Mouse (Mus musculus) MEL (cell line): Measurements from ENCODE around the gene Odf3. TPM values are rescaled to one million over a fixed set of nuclear protein-coding genes. Genes with fewer than 3 reads are reported as not detected.
"Not testable (repeated sequence)": the region's sequence is repeated elsewhere in the genome, so short reads cannot be mapped to it uniquely, and the experiment has no call there.

Experiments used
- DNase-seq: peaks from one replicate; pipeline ENCODE4 v3.0.0; 2011; ENCODE audit warnings: low read depth, low spot score
- H3K27ac ChIP-seq: 2 replicates; pipeline ENCODE4 v1.5.1; 2012; ENCODE audit warnings: low read depth, mild to moderate bottlenecking, control low read depth, low read length, moderate library complexity; ENCODE audit not compliant: control insufficient read depth
- H3K27me3 ChIP-seq, 2 experiments: fragments of 150-350 bp in 1 of 2; sonication (generic) in 1 of 2; 2 replicates each; pipeline ENCODE4 v1.6.1; 2012; ENCODE audit warnings: low read length in 2 of 2, mild to moderate bottlenecking in 2 of 2, improper control_type of control experiment in 1 of 2, moderate library complexity in 1 of 2; ENCODE audit not compliant: insufficient read depth in 2 of 2, control insufficient read depth in 1 of 2
- H3K36me3 ChIP-seq, 2 experiments: 2 replicates each; pipeline ENCODE4 v1.6.1; 2012 to 2014; ENCODE audit warnings: low read length in 2 of 2, improper control_type of control experiment in 1 of 2, inconsistent platforms in 1 of 2, mild to moderate bottlenecking in 1 of 2; ENCODE audit not compliant: insufficient read depth in 2 of 2, control insufficient read depth in 1 of 2
- H3K4me1 ChIP-seq, 2 experiments: fragments of 150-350 bp in 1 of 2; sonication (generic) in 1 of 2; 2 replicates each; pipeline ENCODE4 v1.6.1; 2012; ENCODE audit warnings: low read length in 2 of 2, improper control_type of control experiment in 1 of 2, mild to moderate bottlenecking in 1 of 2; ENCODE audit not compliant: insufficient read depth in 2 of 2, control insufficient read depth in 1 of 2
- H3K4me3 ChIP-seq, 2 experiments: fragments of 150-350 bp in 1 of 2; sonication (generic) in 1 of 2; 2 replicates each; pipeline ENCODE4 v1.5.1; 2012; ENCODE audit warnings: low read depth in 2 of 2, low read length in 2 of 2, mild to moderate bottlenecking in 2 of 2, moderate library complexity in 2 of 2, control low read depth in 1 of 2, improper control_type of control experiment in 1 of 2; ENCODE audit not compliant: control insufficient read depth in 1 of 2, insufficient read depth in 1 of 2
- H3K79me2 ChIP-seq: 2 replicates; pipeline ENCODE4 v1.6.1; 2012; ENCODE audit warnings: mild to moderate bottlenecking, low read length, moderate library complexity; ENCODE audit not compliant: control insufficient read depth, poor library complexity, insufficient read depth
- H3K9ac ChIP-seq: 2 replicates; pipeline ENCODE4 v1.6.1; 2012; ENCODE audit warnings: low read depth, mild to moderate bottlenecking, control low read depth, low read length, moderate library complexity; ENCODE audit not compliant: control insufficient read depth, poor library complexity, severe bottlenecking
- H3K9me3 ChIP-seq: fragments of 150-350 bp; sonication (generic); replicated peaks from 2 replicates; pipeline ENCODE4 v1.6.1; 2012; ENCODE audit warnings: mild to moderate bottlenecking, low read length, improper control_type of control experiment, moderate library complexity; ENCODE audit not compliant: insufficient read depth
- CHD1 ChIP-seq: IDR thresholded peaks from 2 replicates; pipeline ENCODE4 v1.6.1; 2012; ENCODE audit warnings: low read depth, mild to moderate bottlenecking, inconsistent platforms, low read length, improper control_type of control experiment
- CHD2 ChIP-seq: IDR thresholded peaks from 2 replicates; pipeline ENCODE4 v1.6.1; 2011; ENCODE audit warnings: low read length, improper control_type of control experiment
- E2F4 ChIP-seq: IDR thresholded peaks from 2 replicates; pipeline ENCODE4 v1.6.1; 2011; ENCODE audit warnings: low read depth, low read length, improper control_type of control experiment, borderline replicate concordance
- ELF1 ChIP-seq: IDR thresholded peaks from 2 replicates; pipeline ENCODE4 v1.6.1; 2014; ENCODE audit warnings: low read depth, mild to moderate bottlenecking, inconsistent platforms, low read length, improper control_type of control experiment, moderate library complexity
- GABPA ChIP-seq: IDR thresholded peaks from 2 replicates; pipeline ENCODE4 v1.6.1; 2012; ENCODE audit warnings: low read depth, mild to moderate bottlenecking, inconsistent platforms, low read length, improper control_type of control experiment, moderate library complexity
- HCFC1 ChIP-seq: IDR thresholded peaks from 2 replicates; pipeline ENCODE4 v1.6.1; 2012; ENCODE audit warnings: low read depth, mild to moderate bottlenecking, inconsistent platforms, low read length, improper control_type of control experiment, moderate library complexity
- KAT2A ChIP-seq: conservative IDR thresholded peaks from 2 replicates; pipeline ENCODE4 v1.6.1; 2012; ENCODE audit warnings: low read depth, low read length, improper control_type of control experiment, inconsistent platforms
- MAFK ChIP-seq: IDR thresholded peaks from 2 replicates; pipeline ENCODE4 v1.6.1; 2011; ENCODE audit warnings: low read depth, mild to moderate bottlenecking, low read length, improper control_type of control experiment, borderline replicate concordance
- MAX ChIP-seq: IDR thresholded peaks from 2 replicates; pipeline ENCODE4 v1.6.1; 2011; ENCODE audit warnings: low read length, improper control_type of control experiment
- MXI1 ChIP-seq: IDR thresholded peaks from 2 replicates; pipeline ENCODE4 v1.6.1; 2011; ENCODE audit warnings: mild to moderate bottlenecking, low read depth, low read length, improper control_type of control experiment
- NELFE ChIP-seq: IDR thresholded peaks from 2 replicates; pipeline ENCODE4 v1.6.1; 2011; ENCODE audit warnings: low read depth, low read length, improper control_type of control experiment
- NRF1 ChIP-seq: IDR thresholded peaks from 2 replicates; pipeline ENCODE4 v1.6.1; 2014; ENCODE audit warnings: low read depth, mild to moderate bottlenecking, inconsistent platforms, low read length, improper control_type of control experiment, moderate library complexity; ENCODE audit not compliant: poor library complexity, insufficient read depth, severe bottlenecking
- POLR2A ChIP-seq, 2 experiments: IDR thresholded peaks; 2 replicates each; pipeline ENCODE4 v1.6.1; 2011 to 2012; ENCODE audit warnings: low read length in 2 of 2, mild to moderate bottlenecking in 2 of 2, control low read depth in 1 of 2, improper control_type of control experiment in 1 of 2, low read depth in 1 of 2, moderate library complexity in 1 of 2; ENCODE audit not compliant: control insufficient read depth in 1 of 2, insufficient read depth in 1 of 2, poor library complexity in 1 of 2
- POLR2AphosphoS2 ChIP-seq: IDR thresholded peaks from 2 replicates; pipeline ENCODE4 v1.6.1; 2011; ENCODE audit warnings: low read length, improper control_type of control experiment
- SIN3A ChIP-seq: IDR thresholded peaks from 2 replicates; pipeline ENCODE4 v1.6.1; 2012; ENCODE audit warnings: low read length, improper control_type of control experiment, inconsistent platforms
- TCF12 ChIP-seq: IDR thresholded peaks from 2 replicates; pipeline ENCODE4 v1.6.1; 2014; ENCODE audit warnings: low read depth, mild to moderate bottlenecking, inconsistent platforms, low read length, improper control_type of control experiment, moderate library complexity
- UBTF ChIP-seq: IDR thresholded peaks from 2 replicates; pipeline ENCODE4 v1.6.1; 2012; ENCODE audit warnings: low read depth, mild to moderate bottlenecking, inconsistent platforms, low read length, improper control_type of control experiment, moderate library complexity, borderline replicate concordance; ENCODE audit not compliant: insufficient read depth
- USF1 ChIP-seq: IDR thresholded peaks from 2 replicates; pipeline ENCODE4 v1.6.1; 2014; ENCODE audit warnings: low read depth, mild to moderate bottlenecking, inconsistent platforms, low read length, improper control_type of control experiment, moderate library complexity
- ZKSCAN1 ChIP-seq: IDR thresholded peaks from 2 replicates; pipeline ENCODE4 v1.6.1; 2012; ENCODE audit warnings: low read depth, mild to moderate bottlenecking, inconsistent platforms, low read length, improper control_type of control experiment, moderate library complexity
- ZMIZ1 ChIP-seq: IDR thresholded peaks from 2 replicates; pipeline ENCODE4 v1.6.1; 2012; ENCODE audit warnings: low read depth, mild to moderate bottlenecking, inconsistent platforms, low read length, improper control_type of control experiment, moderate library complexity
- ZNF384 ChIP-seq: IDR thresholded peaks from 2 replicates; pipeline ENCODE4 v1.6.1; 2012; ENCODE audit warnings: low read depth, mild to moderate bottlenecking, inconsistent platforms, low read length, improper control_type of control experiment
- polyA plus RNA-seq, 2 experiments: library from polyadenylated mRNA; stranded (reverse) in 1 of 2; unstranded in 1 of 2; fragments of >175 nt in 1 of 2; fragments of >200 nt in 1 of 2; gene quantifications; 2 replicates each; pipeline versions ENCODE4 v1.2.1 to v1.2.4; 2012; ENCODE audit warnings: low replicate concordance in 2 of 2, low read depth in 1 of 2; ENCODE audit not compliant: insufficient read length in 2 of 2, insufficient read depth in 1 of 2, missing spikeins in 1 of 2
- total RNA-seq: library from RNA; depleted of rRNA; stranded (reverse); fragments of 300-350 nt; gene quantifications from 2 replicates; pipeline ENCODE4 v1.2.3, GENCODE M21; 2012

Odf3 gene
- total and polyA plus RNA-seq, 3 experiments, result not detected

GRCm38 (mm10) chr7:140881696-140882468, 34.3 kb downstream of the Odf3 start, which contains the start of the genes Psmd13 and Sirt3:
Gene Psmd13, plus strand, starts transcription at chr7:140881968.
Gene Sirt3, minus strand, starts transcription at chr7:140882309.
- H3K79me2 ChIP-seq, result peaks cover 15% of the 10 kb centered on the region
- peak within 1 kb of the TSS; percentile 88 for H3K9ac ChIP-seq
- 0 out of 2 replicates have a peak, but pooled peaks have one; percentile 15 for TF ChIP-seq NRF1
- TF ChIP-seq MAX, result peak; percentile 52; the same call in 1 of the 2 replicates
- peak; percentile 38 to 68; a peak in 1 of 4 replicates for TF ChIP-seq POLR2A (IDR thresholded peaks at IDR 0.05; ENCODE audit: control insufficient read depth in 1 of 2, insufficient read depth in 1 of 2, low read depth in 1 of 2, low read length in 2 of 2, poor library complexity in 1 of 2)
- TF ChIP-seq KAT2A, result peak; percentile 79
- no peak for TF ChIP-seq MAFK
- no peak for TF ChIP-seq ZKSCAN1
- TF ChIP-seq TCF12, result peak; percentile 44; the same call in 1 of the 2 replicates
- peak; percentile 93 for TF ChIP-seq MXI1
- TF ChIP-seq CHD1, result no peak
- TF ChIP-seq HCFC1, result peak; percentile 94
- no peak for TF ChIP-seq UBTF
- TF ChIP-seq NELFE, result peak; percentile 85
- peak; percentile 68 for TF ChIP-seq USF1
- TF ChIP-seq ELF1, result peak; percentile 96
- TF ChIP-seq SIN3A, result peak; percentile 100
- no peak for TF ChIP-seq GABPA
- peak; percentile 20; the same call in 1 of the 2 replicates for TF ChIP-seq ZMIZ1
- peak; percentile 25; the same call in 1 of the 2 replicates for TF ChIP-seq POLR2AphosphoS2
- TF ChIP-seq ZNF384, result no peak
- no peak for TF ChIP-seq CHD2
- H3K36me3 ChIP-seq, result peaks cover 3 to 18% of the 10 kb centered on the region in 2 experiments
- peak within 1 kb of the TSS; percentile 92 for H3K4me3 ChIP-seq
- peak within 1 kb of the TSS; percentile 80 for H3K27ac ChIP-seq
- DNase-seq, result peak; percentile 96
- H3K9me3 ChIP-seq, result no peaks in the 10 kb centered on the region
- peaks cover 0 to 14% of the 10 kb centered on the region in 2 experiments; a peak in 3 of 4 replicates for H3K4me1 ChIP-seq
- H3K27me3 ChIP-seq, result no peaks in the 10 kb centered on the region

- no peaks in the 10 kb centered on the region for H3K27me3 ChIP-seq
- peak overlapping the region; percentile 92 for H3K4me3 ChIP-seq
- TF ChIP-seq E2F4 (no peak), POLR2A (IDR thresholded peaks at IDR 0.05; ENCODE audit: control insufficient read depth in 1 of 2, insufficient read depth in 1 of 2, low read depth in 1 of 2, low read length in 2 of 2, poor library complexity in 1 of 2) (0 out of 4 replicates have a peak, but pooled peaks of 1 of the 2 experiments have one; percentile 41), NRF1 (no peak)
- peak overlapping the region; percentile 53; the same call in 1 of the 2 replicates for H3K27ac ChIP-seq
- peaks cover 3 to 18% of the 10 kb centered on the region in 2 experiments for H3K36me3 ChIP-seq
- DNase-seq, result no peak
- peaks cover 15% of the 10 kb centered on the region for H3K79me2 ChIP-seq
- no peaks in the 10 kb centered on the region for H3K9me3 ChIP-seq
- H3K4me1 ChIP-seq, result peaks cover 0 to 14% of the 10 kb centered on the region in 2 experiments; a peak in 3 of 4 replicates
- peak overlapping the region; percentile 88 for H3K9ac ChIP-seq
Measured at GRCm38 (mm10) chr7:140882469-140882803, 34.8 kb downstream of the Odf3 start.

- H3K4me1 ChIP-seq, DNase-seq, H3K9ac ChIP-seq, H3K79me2 ChIP-seq, H3K4me3 ChIP-seq, H3K9me3 ChIP-seq, H3K27me3 ChIP-seq, H3K27ac ChIP-seq: not testable (repeated sequence)
- peaks cover 3 to 13% of the 10 kb centered on the region in 2 experiments; a peak in 3 of 4 replicates for H3K36me3 ChIP-seq
Measured at GRCm38 (mm10) chr7:140890636-140891035, 43.0 kb downstream of the Odf3 start.
